Mouse (Mus musculus) heart, postnatal 10 days (tissue): ENCODE results near the gene Camkmt. TPM values are rescaled to one million over a fixed set of nuclear protein-coding genes. Genes with fewer than 3 reads are reported as not detected.
A peak's percentile ranks its signal among the peaks of the same experiment; 100 is the strongest.

Experiments used
- DNase-seq, 2 experiments: peaks; one replicate each; pipeline ENCODE4 v3.0.0; 2021
- intact Hi-C: fragments of 180-260 bp; cut with DNase I; formaldehyde crosslinking; loops from one replicate; pipeline ENCODE4 v1.15.1; 2025
- total RNA-seq, 2 experiments: library from RNA; stranded (reverse); gene quantifications; 2 replicates each; pipeline ENCODE4 v1.2.3; 2021

Camkmt gene
- total RNA-seq, 2 experiments from 2014 or later = 3.7 to 4.4 TPM

GRCm38 (mm10) chr17:85353191-85353590 is 262.8 kb downstream of the Camkmt start:
- DNase-seq = no peak
- intact Hi-C loops = no loop called here

GRCm38 (mm10) chr17:85353636-85354035 is 263.3 kb downstream of the Camkmt start:
- DNase-seq = no peak
- intact Hi-C loops = no loop called here

GRCm38 (mm10) chr17:85355356-85355755 is 265.0 kb downstream of the Camkmt start:
- no peak for DNase-seq

GRCm38 (mm10) chr17:85361006-85361405 is 270.7 kb downstream of the Camkmt start:
- DNase-seq = no peak
- intact Hi-C loops = no loop called here

More at GRCm38 (mm10) chr17:85355356-85355755, 265.0 kb downstream of the Camkmt start:
- intact Hi-C loops = no loop called here

- intact Hi-C loops = no loop called here
- DNase-seq = no peak
Measured at GRCm38 (mm10) chr17:85367319-85367718, 277.0 kb downstream of the Camkmt start.

- intact Hi-C loops = no loop called here
- no peak for DNase-seq
Measured at GRCm38 (mm10) chr17:85368776-85369175, 278.4 kb downstream of the Camkmt start.

- peak; percentile 33 to 43 for DNase-seq
- intact Hi-C loops = no loop called here
Measured at GRCm38 (mm10) chr17:85372076-85372475, 281.7 kb downstream of the Camkmt start.

- DNase-seq = no peak
- intact Hi-C loops = no loop called here
Measured at GRCm38 (mm10) chr17:85372523-85372922, 282.2 kb downstream of the Camkmt start.

- DNase-seq = no peak
- intact Hi-C loops = no loop called here
Measured at GRCm38 (mm10) chr17:85374100-85374833, 283.9 kb downstream of the Camkmt start.

GRCm38 (mm10) chr17:85374834-85375176 is 284.5 kb downstream of the Camkmt start:
- DNase-seq = no peak
- intact Hi-C loops = no loop called here

GRCm38 (mm10) chr17:85375523-85375922 is 285.2 kb downstream of the Camkmt start:
- intact Hi-C loops = no loop called here
- DNase-seq = no peak

GRCm38 (mm10) chr17:85377496-85377895 is 287.1 kb downstream of the Camkmt start:
- intact Hi-C loops = no loop called here
- DNase-seq = no peak

GRCm38 (mm10) chr17:85379101-85379500 is 288.7 kb downstream of the Camkmt start:
- no peak for DNase-seq
- intact Hi-C loops = no loop called here

GRCm38 (mm10) chr17:85381578-85382223 is 291.3 kb downstream of the Camkmt start:
- no peak for DNase-seq
- intact Hi-C loops = no loop called here

- DNase-seq = no peak
- intact Hi-C loops = no loop called here
Measured at GRCm38 (mm10) chr17:85382344-85382743, 292.0 kb downstream of the Camkmt start.

GRCm38 (mm10) chr17:85382906-85383305 is 292.6 kb downstream of the Camkmt start:
- intact Hi-C loops = no loop called here
- DNase-seq = no peak

- intact Hi-C loops = no loop called here
- DNase-seq = no peak
Measured at GRCm38 (mm10) chr17:85393091-85393890, 302.9 kb downstream of the Camkmt start.

GRCm38 (mm10) chr17:85393891-85394321 is 303.6 kb downstream of the Camkmt start:
- no peak for DNase-seq
- intact Hi-C loops = no loop called here

GRCm38 (mm10) chr17:85395502-85395901 is 305.1 kb downstream of the Camkmt start:
- intact Hi-C loops = no loop called here
- peak in 1 of 2 experiments; percentile 12 for DNase-seq

GRCm38 (mm10) chr17:85400751-85401150 is 310.4 kb downstream of the Camkmt start:
- DNase-seq = no peak
- intact Hi-C loops = no loop called here

- intact Hi-C loops = no loop called here
- DNase-seq = no peak
Measured at GRCm38 (mm10) chr17:85405161-85405560, 314.8 kb downstream of the Camkmt start.
